Mouse (Mus musculus) limb, embryonic 14.5 days (tissue): ENCODE results near the gene Dock3. TPM values are rescaled to one million over a fixed set of nuclear protein-coding genes. Genes with fewer than 3 reads are reported as not detected.

Source experiments
- ATAC-seq: fragments of 200-750 bp; cut with Nextera tagmentation; 2 replicates; pipeline ENCODE4 v1.8.0; 2017; ENCODE audit warnings: low read depth, moderate number of reproducible peaks, moderate TSS enrichment; ENCODE audit not compliant: low FRiP score
- DNase-seq: peaks from one replicate; pipeline ENCODE4 v3.0.0-alpha.2; 2015; ENCODE audit warnings: low spot score
- H3K27ac ChIP-seq: fragments of 300-500 bp; sonication (generic); replicated peaks from 2 replicates; pipeline ENCODE4 v1.5.1; 2014; ENCODE audit warnings: low read depth, mild to moderate bottlenecking, low read length, moderate library complexity, mixed read lengths
- H3K27me3 ChIP-seq: fragments of 300-500 bp; sonication (generic); 2 replicates; pipeline ENCODE4 v1.6.1; 2014; ENCODE audit warnings: low read length, mixed read lengths; ENCODE audit not compliant: control insufficient read depth, insufficient read depth
- H3K36me3 ChIP-seq: fragments of 300-500 bp; sonication (generic); 2 replicates; pipeline ENCODE4 v1.6.1; 2014; ENCODE audit warnings: mild to moderate bottlenecking, low read length, moderate library complexity, mixed read lengths; ENCODE audit not compliant: control insufficient read depth, insufficient read depth
- H3K4me1 ChIP-seq: fragments of 300-500 bp; sonication (generic); 2 replicates; pipeline ENCODE4 v1.6.1; 2014; ENCODE audit warnings: antibody characterized with exemption, low read length, mixed read lengths; ENCODE audit not compliant: control insufficient read depth, insufficient read depth
- H3K4me2 ChIP-seq: fragments of 300-500 bp; sonication (generic); replicated peaks from 2 replicates; pipeline ENCODE4 v1.6.1; 2014; ENCODE audit warnings: low read depth, mild to moderate bottlenecking, low read length, moderate library complexity; ENCODE audit not compliant: severe bottlenecking
- H3K4me3 ChIP-seq: fragments of 300-500 bp; sonication (generic); replicated peaks from 2 replicates; pipeline ENCODE4 v1.5.1; 2014; ENCODE audit warnings: low read length
- H3K9ac ChIP-seq: fragments of 300-500 bp; sonication (generic); 2 replicates; pipeline ENCODE4 v1.6.1; 2014; ENCODE audit warnings: mild to moderate bottlenecking, low read depth, low read length, moderate library complexity; ENCODE audit not compliant: severe bottlenecking
- H3K9me3 ChIP-seq: fragments of 300-500 bp; sonication (generic); 2 replicates; pipeline ENCODE4 v1.6.1; 2016; ENCODE audit warnings: low read length; ENCODE audit not compliant: control insufficient read depth
- POLR2A ChIP-seq: fragments of 200-500 bp; IDR thresholded peaks from 2 replicates; pipeline ENCODE4 v1.8.0; 2012; ENCODE audit warnings: inconsistent platforms, mild to moderate bottlenecking, moderate library complexity, borderline replicate concordance; ENCODE audit not compliant: insufficient read depth, insufficient read length; ENCODE audit errors: extremely low read depth
- WGBS: fragments of 180-500 bp; shearing (Covaris S2); extraction: QIAGEN DNeasy Blood & Tissue Kit; methylation state at CpG from one replicate; pipeline ENCODE4 v1.1.7; 2014; 5-methylcytosine and 5-hydroxymethylcytosine counted together
- polyA plus RNA-seq, 2 experiments: library from polyadenylated mRNA; depleted of rRNA in 1 of 2; stranded (reverse) in 1 of 2; unstranded in 1 of 2; fragments of >200 nt; fragmentation: Nextera tagmentation in 1 of 2; extraction: Ambion mirVana in 1 of 2; gene quantifications; 2 replicates each; pipeline versions ENCODE4 v1.2.1 to v1.2.3; 2012 to 2014

Dock3 gene
- polyA plus RNA-seq, 2 experiments = 1.2 to 1.3 TPM

GRCm38 (mm10) chr9:107263912-107264311, 32.2 kb upstream of the Dock3 start:
- H3K4me3 ChIP-seq = no peak overlapping the region
- 87% methylated on average over 5 of the region's 5 CpGs for WGBS
- ATAC-seq (no peak), DNase-seq (no peak)
- no peak overlapping the region for H3K27ac ChIP-seq
- H3K9me3 ChIP-seq = no peaks in the 10 kb centered on the region
- H3K27me3 ChIP-seq = no peaks in the 10 kb centered on the region
- no peak overlapping the region for H3K4me2 ChIP-seq
- TF ChIP-seq POLR2A = no peak
- no peaks in the 10 kb centered on the region for H3K36me3 ChIP-seq
- no peaks in the 10 kb centered on the region for H3K4me1 ChIP-seq
- no peak overlapping the region for H3K9ac ChIP-seq

- no peaks in the 10 kb centered on the region for H3K9me3 ChIP-seq
- 74% methylated on average over 7 of the region's 7 CpGs for WGBS
- H3K36me3 ChIP-seq = no peaks in the 10 kb centered on the region
- no peak overlapping the region for H3K4me2 ChIP-seq
- no peak overlapping the region for H3K9ac ChIP-seq
- DNase-seq (no peak), ATAC-seq (no peak)
- no peak for TF ChIP-seq POLR2A
- H3K27ac ChIP-seq = no peak overlapping the region
- H3K27me3 ChIP-seq = no peaks in the 10 kb centered on the region
- H3K4me3 ChIP-seq = no peak overlapping the region
- no peaks in the 10 kb centered on the region for H3K4me1 ChIP-seq
These were observed 30.7 kb upstream of the Dock3 start for GRCm38 (mm10) chr9:107262375-107262774.

- Histone ChIP-seq H3K4me2 (no peak overlapping the region), H3K9ac (no peak overlapping the region), H3K4me3 (no peak overlapping the region), H3K9me3 (no peaks in the 10 kb centered on the region), H3K27me3 (no peaks in the 10 kb centered on the region), H3K4me1 (no peaks in the 10 kb centered on the region), H3K27ac (no peak overlapping the region), H3K36me3 (no peaks in the 10 kb centered on the region)
- DNase-seq (no peak), ATAC-seq (no peak)
- WGBS = 77% methylated on average over 6 of the region's 6 CpGs
- TF ChIP-seq POLR2A = no peak
These were observed 30.1 kb upstream of the Dock3 start for GRCm38 (mm10) chr9:107261792-107262191.

GRCm38 (mm10) chr9:107260836-107261235, 29.1 kb upstream of the Dock3 start:
- ATAC-seq (no peak), DNase-seq (no peak)
- Histone ChIP-seq H3K4me3 (no peak overlapping the region), H3K4me1 (no peaks in the 10 kb centered on the region), H3K4me2 (no peak overlapping the region), H3K27ac (no peak overlapping the region), H3K36me3 (no peaks in the 10 kb centered on the region), H3K27me3 (no peaks in the 10 kb centered on the region), H3K9ac (no peak overlapping the region), H3K9me3 (no peaks in the 10 kb centered on the region)
- WGBS = 62% methylated on average over 8 of the region's 8 CpGs
- no peak for TF ChIP-seq POLR2A

- no peak for DNase-seq
- 64% methylated on average over 2 of the region's 2 CpGs for WGBS
- Histone ChIP-seq H3K27me3 (no peaks in the 10 kb centered on the region), H3K36me3 (no peaks in the 10 kb centered on the region), H3K4me2 (no peak overlapping the region), H3K4me1 (no peaks in the 10 kb centered on the region), H3K9ac (no peak overlapping the region), H3K4me3 (no peak overlapping the region), H3K9me3 (no peaks in the 10 kb centered on the region), H3K27ac (no peak overlapping the region)
- no peak for TF ChIP-seq POLR2A
- no peak for ATAC-seq
These were observed 28.7 kb upstream of the Dock3 start for GRCm38 (mm10) chr9:107260429-107260828.

- no peak for DNase-seq
- no peak overlapping the region for H3K9ac ChIP-seq
These were observed 27.9 kb upstream of the Dock3 start for GRCm38 (mm10) chr9:107259571-107259970.

More at GRCm38 (mm10) chr9:107259571-107259970, 27.9 kb upstream of the Dock3 start:
- H3K4me1 ChIP-seq = no peaks in the 10 kb centered on the region
- no peaks in the 10 kb centered on the region for H3K9me3 ChIP-seq
- no peak overlapping the region for H3K27ac ChIP-seq
- TF ChIP-seq POLR2A = no peak
- ATAC-seq = no peak
- 61% methylated on average over 6 of the region's 6 CpGs for WGBS
- H3K4me2 ChIP-seq = no peak overlapping the region
- no peak overlapping the region for H3K4me3 ChIP-seq
- H3K27me3 ChIP-seq = no peaks in the 10 kb centered on the region
- H3K36me3 ChIP-seq = no peaks in the 10 kb centered on the region
